Mouse (Mus musculus) neural tube, embryonic 10.5 days (tissue): ENCODE data around the gene Col2a1.

Experiments
- DNase-seq: peaks from one replicate; pipeline ENCODE4 v3.0.0-alpha.2; 2017; ENCODE audit warnings: low spot score; ENCODE audit errors: extremely low spot score

The Col2a1 gene

GRCm38 (mm10) chr15:97927018-97927417, 77.5 kb downstream of the Col2a1 start:
- DNase-seq, result no peak
